Mouse (Mus musculus): ENCODE measurements at regions not wholly inside any gene's neighbourhood (a gene's known extent, or its start where the extent isn't known, plus 50 kb on each side); places are given as distances from the start of the nearest gene placed in this dataset.

DNA sequence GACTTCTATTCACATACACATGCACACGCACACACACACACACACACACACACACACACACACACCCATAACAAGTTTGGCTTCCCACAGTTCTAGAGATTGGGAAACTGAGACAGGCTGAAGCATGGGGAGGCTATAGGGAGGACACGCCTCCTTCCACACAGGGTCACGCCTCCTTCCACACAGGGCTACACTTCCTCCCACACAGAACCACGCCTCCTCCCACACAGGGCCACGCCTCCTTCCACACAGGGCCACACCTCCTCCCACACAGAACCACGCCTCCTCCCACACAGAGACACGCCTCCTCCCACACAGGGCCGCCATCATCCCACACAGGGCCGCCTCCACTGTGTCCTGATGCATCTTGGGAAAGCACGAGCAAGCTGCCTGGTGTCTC lies 401.9 kb upstream of the Kazn start:
- no peak for DNase-seq (ENCODE audit: low spot score in 2 of 2)

GRCm38 (mm10) chr4:142639340-142639733 lies 400.1 kb upstream of the Kazn start:
- peak in 1 of 2 experiments; percentile 22 for DNase-seq (ENCODE audit: low spot score in 2 of 2)

DNA sequence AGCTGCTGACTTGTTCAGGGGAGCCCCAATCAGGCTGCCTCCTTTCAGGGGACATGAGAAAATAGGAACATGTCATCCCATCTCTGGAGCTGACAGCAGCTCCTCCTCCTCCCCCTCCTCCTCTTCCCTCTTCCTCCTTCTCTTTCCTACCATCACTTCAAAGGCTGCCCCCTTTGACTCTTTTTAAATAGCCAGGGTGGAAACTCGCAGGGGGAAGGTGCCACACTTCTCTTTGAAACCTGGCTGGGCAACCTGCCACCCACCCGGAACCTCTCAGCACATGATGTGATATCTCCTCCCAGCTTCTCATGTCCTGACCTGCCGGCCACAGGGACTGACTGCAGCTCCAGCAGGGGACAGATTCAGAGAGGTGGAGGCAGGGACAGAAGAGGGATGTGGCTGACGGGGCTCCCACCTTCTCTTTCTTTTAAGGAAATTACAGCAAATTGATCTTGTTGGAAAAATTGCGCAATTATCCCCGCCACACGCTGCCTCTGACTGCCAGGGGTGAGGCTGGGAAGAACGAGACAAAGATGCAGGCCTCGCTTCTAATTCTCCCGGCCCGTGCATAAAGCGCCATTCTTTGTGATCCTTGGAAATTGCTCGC lies 399.6 kb upstream of the Kazn start:
- DNase-seq (ENCODE audit: low spot score in 2 of 2): no peak

DNA sequence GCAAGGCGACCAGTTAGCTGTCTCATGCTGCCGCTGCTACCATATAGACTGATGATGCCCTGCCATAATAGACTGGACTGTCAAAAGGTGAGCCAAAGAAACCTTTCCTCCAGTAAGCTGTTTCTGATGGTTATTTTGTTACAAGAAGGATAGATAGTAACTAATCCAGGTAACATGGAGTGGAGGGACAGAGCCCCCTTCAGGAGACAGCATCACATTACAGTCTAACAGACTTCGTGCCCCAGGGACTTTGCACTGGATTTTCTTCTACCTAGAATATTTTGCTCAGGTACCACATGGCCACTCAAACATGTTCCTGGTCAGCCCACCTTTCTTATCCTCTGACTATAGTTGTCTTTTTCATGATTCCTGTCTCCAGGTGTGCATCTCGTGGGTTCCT lies 398.9 kb upstream of the Kazn start:
- DNase-seq (ENCODE audit: low spot score in 2 of 2): no peak

GRCm38 (mm10) chr4:142634398-142634797 lies 395.2 kb upstream of the Kazn start:
- no peak for DNase-seq (ENCODE audit: low spot score in 2 of 2)

DNA sequence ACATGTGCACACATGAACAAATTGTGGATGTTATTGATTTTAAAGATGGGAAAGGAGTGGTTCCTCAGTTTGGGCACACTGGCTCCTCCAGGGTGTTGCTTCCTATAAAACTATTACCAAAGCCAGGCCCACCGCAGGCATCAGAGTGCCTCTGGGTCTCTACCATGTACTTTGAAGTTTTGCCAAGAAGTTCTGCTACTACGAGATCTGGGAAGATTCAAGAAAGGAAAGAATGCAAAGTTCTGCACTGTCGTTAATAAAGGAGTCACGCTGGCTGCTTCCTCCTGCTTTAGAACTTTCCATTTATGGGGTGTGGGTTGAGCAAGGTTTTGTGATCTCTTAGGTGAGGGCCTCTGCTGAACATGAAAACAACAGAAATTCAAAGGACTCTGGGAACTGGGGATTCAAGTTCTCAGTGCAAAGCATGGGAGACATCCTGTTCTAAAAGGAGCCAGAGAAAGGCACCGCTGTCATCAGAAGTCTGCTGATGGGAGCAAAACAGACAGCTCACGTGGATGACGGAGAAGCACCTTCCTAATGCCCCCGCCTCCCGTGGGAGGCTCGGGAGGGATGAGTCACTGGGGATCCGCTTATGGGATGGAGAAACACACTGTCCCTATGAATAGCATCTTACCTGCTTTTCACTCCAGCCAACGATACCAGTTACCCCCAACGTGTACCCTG lies 394.6 kb upstream of the Kazn start:
- no peak for DNase-seq (ENCODE audit: low spot score in 2 of 2)

- no peak for DNase-seq (ENCODE audit: low spot score in 2 of 2)
Measured at GRCm38 (mm10) chr4:142626503-142627194, 387.4 kb upstream of the Kazn start.

DNA sequence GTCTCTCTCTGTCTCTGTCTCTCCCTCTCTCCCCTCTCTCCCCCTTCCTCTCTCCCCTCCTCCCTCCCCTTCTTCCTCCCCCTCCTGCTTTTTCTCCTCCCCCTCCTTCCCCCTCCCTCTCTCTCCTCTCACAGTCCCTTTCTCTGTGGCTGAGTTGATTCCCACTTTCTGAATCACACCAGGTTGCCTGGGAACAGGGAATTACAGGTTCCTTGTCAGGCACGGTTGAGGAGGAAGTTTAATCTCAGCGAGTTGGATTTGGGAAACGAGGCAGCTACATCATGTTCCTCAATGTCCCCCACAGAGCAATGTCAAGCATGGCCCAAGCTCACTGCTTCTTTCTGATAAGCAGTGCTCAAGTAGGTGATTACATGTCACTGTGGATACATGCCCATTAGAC lies 386.3 kb upstream of the Kazn start:
- no peak for DNase-seq (ENCODE audit: low spot score in 2 of 2)

- DNase-seq (ENCODE audit: low spot score in 2 of 2): no peak
Measured at GRCm38 (mm10) chr4:142622151-142622861, 383.1 kb upstream of the Kazn start.

DNA sequence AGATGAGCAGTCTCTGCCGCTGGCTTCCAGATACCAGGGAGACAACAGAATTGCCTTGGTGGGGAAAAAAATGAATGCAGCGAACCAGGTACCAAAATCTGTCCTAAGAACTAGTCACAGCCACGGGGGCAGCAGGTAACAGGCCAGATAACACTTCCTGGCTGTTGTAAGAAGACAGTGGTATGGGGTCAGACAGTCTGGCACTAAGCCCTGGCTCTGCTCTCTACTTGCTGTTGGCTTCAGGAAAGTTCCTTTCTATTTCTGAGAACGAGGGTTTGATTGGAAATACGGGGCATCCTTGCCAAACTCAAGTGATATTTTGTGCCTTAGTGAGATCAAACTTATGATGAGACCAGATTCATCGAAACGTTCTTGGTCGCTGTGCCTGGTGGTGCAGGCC lies 380.2 kb upstream of the Kazn start:
- no peak for DNase-seq (ENCODE audit: low spot score in 2 of 2)

DNA sequence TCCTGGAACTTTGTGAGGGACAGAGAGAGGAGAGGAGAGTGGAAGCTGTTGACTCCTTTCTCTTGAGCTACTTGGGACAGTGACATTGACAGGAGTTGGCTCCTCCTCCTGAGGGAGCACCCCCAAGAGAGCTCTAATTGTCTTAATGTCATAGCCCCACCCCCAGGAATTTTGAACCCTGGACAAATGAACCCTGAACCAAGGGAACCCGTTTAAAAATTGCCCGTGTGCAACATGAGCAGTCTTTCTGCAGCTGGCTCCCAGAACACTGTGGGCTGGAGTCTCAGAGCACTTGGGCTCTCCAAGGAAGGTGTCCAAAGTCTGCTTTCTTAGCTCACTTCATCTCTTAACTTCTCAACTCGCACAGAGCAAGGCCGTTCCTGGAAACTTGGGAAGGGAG lies 379.6 kb upstream of the Kazn start:
- DNase-seq (ENCODE audit: low spot score in 2 of 2): no peak

- peak in 1 of 2 experiments; percentile 9 for DNase-seq (ENCODE audit: low spot score in 2 of 2)
Measured at GRCm38 (mm10) chr4:142617676-142618075, 378.5 kb upstream of the Kazn start.

DNA sequence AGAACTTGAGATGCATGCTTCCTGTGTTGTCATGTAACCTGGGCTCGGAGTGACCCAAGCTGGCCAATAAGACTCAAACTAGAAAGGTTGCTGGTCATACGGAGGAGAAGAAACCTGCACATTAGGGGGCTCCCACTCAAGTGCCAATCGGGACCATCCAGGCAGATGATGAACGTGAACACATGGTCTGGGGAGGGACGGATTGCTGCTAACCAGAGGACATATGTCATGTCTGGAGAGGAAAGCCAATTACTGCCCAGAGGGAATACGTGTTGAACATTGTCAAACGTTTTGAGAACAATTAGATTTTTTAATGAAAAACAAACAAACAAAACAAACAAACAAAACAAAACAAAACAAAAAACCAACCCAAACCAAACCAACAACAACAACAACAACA lies 377.7 kb upstream of the Kazn start:
- DNase-seq (ENCODE audit: low spot score in 2 of 2): no peak

DNA sequence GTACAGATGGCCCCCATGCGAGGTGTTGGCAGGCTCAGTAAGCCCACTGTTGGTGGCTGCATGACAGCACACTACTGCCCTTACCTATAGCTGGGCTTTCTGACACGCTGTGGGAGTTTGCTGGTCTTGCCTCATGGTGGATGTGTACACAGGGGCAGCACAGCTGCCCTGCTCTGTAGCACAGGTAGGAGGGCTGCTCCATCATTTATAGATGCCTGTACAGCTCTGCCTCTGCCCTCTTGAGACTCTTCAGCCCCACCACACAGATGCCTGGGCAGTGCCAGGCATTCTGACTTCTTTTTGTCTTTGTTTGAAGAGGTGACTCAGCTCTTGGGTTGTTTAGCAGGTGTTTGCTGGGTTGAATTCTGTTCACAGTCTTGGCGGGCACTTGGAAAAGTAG lies 365.9 kb upstream of the Kazn start:
- no peak for DNase-seq (ENCODE audit: low spot score in 2 of 2)

DNA sequence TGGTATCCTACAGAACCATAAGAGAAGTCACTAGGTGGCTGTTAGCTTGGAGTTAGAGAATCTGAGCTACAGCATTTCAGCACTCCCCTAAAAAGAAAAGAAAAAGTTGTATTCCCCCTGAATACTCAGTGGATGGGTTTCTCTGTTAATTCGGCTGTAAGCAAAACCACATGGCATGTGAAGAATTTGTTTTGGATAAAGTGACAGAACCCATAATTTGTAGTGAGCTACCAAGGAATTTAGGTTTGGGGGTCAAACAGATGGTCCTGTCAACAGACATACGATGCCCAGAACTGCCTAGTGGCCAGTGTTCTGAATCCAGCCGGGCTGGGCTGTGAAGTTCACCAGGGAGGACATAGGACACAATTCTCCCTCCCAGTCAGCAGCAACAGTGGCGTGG lies 358.0 kb upstream of the Kazn start:
- DNase-seq (ENCODE audit: low spot score in 2 of 2): no peak

DNA sequence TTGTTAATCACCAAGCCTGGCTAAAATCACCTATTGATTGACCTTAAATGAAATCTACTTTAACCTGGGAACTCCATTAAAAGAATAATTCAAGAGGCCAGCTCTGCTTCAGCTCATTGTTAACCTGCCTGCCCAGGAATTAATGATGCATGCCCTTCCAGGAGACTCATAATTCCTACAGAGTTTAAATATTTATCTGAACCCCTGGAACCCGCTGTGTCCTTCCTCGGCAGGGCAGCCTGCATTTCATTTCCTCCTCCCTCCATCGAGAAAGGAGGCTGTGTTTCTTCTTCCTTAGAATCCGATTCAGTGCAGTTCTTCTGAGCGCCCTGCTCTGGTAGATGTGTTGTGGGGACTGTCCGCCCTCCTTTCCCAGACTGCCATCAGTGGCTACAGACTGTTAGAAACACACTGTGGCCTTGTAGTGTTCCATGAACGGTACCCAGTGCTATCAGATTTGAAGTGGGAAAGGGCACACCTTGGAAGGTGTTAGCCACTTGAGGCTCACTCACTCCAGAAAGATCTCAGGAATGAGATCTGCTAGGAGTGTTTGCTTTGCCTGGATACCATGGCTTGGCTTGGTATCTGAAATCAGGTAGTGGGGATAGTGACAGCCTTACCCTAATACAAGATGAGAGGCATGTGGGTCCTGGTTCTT lies 350.0 kb upstream of the Kazn start:
- DNase-seq (ENCODE audit: low spot score in 2 of 2): no peak

GRCm38 (mm10) chr4:142588418-142589083 lies 349.4 kb upstream of the Kazn start:
- DNase-seq (ENCODE audit: low spot score in 2 of 2): peak; percentile 25 to 30

DNA sequence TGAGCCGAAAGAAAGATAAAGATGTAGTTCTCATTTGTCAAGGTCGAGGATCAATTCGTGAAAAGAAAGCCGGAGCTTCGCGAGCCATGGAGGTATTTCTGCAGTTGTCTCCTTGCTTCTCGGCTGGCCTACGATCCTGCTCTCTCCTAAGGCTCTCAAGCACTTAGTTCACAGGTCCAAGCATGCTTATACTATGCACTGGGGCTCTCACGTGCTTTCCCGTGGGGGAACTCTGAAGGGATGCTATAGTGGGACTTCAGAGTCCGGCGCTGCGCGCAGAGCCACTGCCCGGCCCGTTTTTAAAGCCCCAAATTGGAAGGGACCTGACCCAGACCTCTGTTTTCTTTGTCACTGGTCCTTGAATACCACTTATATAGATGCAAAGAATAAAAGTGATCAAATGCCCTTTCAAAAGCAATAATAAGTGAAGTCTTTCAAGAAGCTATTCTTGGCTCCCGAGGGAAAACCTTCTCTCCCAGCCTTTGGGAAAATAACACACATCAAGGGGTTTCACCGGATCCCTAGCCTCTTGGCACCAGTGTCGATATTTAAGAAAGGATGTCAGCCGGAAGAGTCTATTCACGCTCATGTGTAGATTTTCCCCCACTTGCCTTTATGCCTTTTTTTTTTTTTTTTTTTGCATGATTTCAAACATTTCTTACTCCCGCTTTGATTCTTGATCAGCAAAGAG lies 348.3 kb upstream of the Kazn start:
- DNase-seq (ENCODE audit: low spot score in 2 of 2): no peak

GRCm38 (mm10) chr4:142578536-142578935 lies 339.3 kb upstream of the Kazn start:
- no peak for DNase-seq (ENCODE audit: low spot score in 2 of 2)

GRCm38 (mm10) chr4:142577519-142577918 lies 338.3 kb upstream of the Kazn start:
- DNase-seq (ENCODE audit: low spot score in 2 of 2): no peak

DNA sequence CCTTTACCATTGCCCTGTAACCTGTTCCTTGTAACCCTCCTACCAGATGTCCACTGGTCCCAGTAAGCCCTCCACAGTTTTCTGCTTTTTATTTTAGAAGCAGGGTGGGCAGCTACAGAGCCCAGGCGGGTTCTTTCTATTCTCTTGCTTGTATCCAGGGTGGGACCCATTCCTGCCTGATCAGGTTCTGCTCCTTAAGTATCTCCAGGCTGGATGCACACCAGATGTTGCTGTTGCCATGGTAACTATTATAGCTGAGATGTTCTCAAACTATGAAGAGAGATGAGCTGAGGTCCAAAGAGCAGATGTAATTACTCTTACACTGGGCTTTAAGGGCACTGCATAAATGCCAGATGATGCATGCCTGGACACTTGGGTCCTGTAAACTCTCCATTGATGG lies 335.3 kb upstream of the Kazn start:
- no peak for DNase-seq (ENCODE audit: low spot score in 2 of 2)
